Mouse (Mus musculus) kidney, adult 8-10 months (tissue): Measurements from ENCODE around the gene Ddx5.
A peak's percentile ranks its signal among the peaks of the same experiment; 100 is the strongest.
"Not testable (repeated sequence)": the region's sequence is repeated elsewhere in the genome, so short reads cannot be mapped to it uniquely, and the experiment has no call there.

Source experiments
- DNase-seq, 2 experiments: peaks; one replicate each; pipeline ENCODE4 v3.0.0; 2022

Ddx5 gene

GRCm38 (mm10) chr11:106788775-106789459 is at the start of gene Ddx5, which contains the start of gene Cep95:
Gene Ddx5 (minus strand): TSS chr11:106789185.
Gene Cep95 (plus strand): TSS chr11:106789252.
- peak; percentile 98 to 99 for DNase-seq

- DNase-seq: no peak
These were observed 39.1 kb upstream of the Ddx5 start for GRCm38 (mm10) chr11:106828079-106828478.

GRCm38 (mm10) chr11:106824403-106824802 is 35.4 kb upstream of the Ddx5 start:
- no peak for DNase-seq

GRCm38 (mm10) chr11:106823741-106824140 is 34.8 kb upstream of the Ddx5 start:
- no peak for DNase-seq

- no peak for DNase-seq
These were observed 33.9 kb upstream of the Ddx5 start for GRCm38 (mm10) chr11:106822911-106823310.

- DNase-seq: no peak
These were observed 33.5 kb upstream of the Ddx5 start for GRCm38 (mm10) chr11:106822491-106822890.

- DNase-seq: no peak
These were observed 32.4 kb upstream of the Ddx5 start for GRCm38 (mm10) chr11:106821397-106821796.

GRCm38 (mm10) chr11:106820972-106821371 is 32.0 kb upstream of the Ddx5 start:
- peak; percentile 64 to 68 for DNase-seq

- peak in 1 of 2 experiments; percentile 19 for DNase-seq
These were observed 31.3 kb upstream of the Ddx5 start for GRCm38 (mm10) chr11:106820252-106820651.

GRCm38 (mm10) chr11:106819595-106819994 is 30.6 kb upstream of the Ddx5 start:
- DNase-seq: no peak

- DNase-seq: peak; percentile 36 to 44
These were observed 29.4 kb upstream of the Ddx5 start for GRCm38 (mm10) chr11:106818341-106818740.

GRCm38 (mm10) chr11:106817808-106818207 is 28.8 kb upstream of the Ddx5 start:
- no peak for DNase-seq

- DNase-seq: no peak
These were observed 28.2 kb upstream of the Ddx5 start for GRCm38 (mm10) chr11:106817156-106817555.

GRCm38 (mm10) chr11:106816316-106816715 is 27.3 kb upstream of the Ddx5 start:
- DNase-seq: no peak

- DNase-seq: no peak
These were observed 26.8 kb upstream of the Ddx5 start for GRCm38 (mm10) chr11:106815761-106816160.

- no peak for DNase-seq
These were observed 26.3 kb upstream of the Ddx5 start for GRCm38 (mm10) chr11:106815331-106815730.

GRCm38 (mm10) chr11:106814601-106815320 is 25.8 kb upstream of the Ddx5 start:
- DNase-seq: peak; percentile 68 to 76

- peak; percentile 39 to 67 for DNase-seq
These were observed 23.6 kb upstream of the Ddx5 start for GRCm38 (mm10) chr11:106812410-106813136.

- not testable (repeated sequence) for DNase-seq
These were observed 18.5 kb upstream of the Ddx5 start for GRCm38 (mm10) chr11:106807442-106807841.

GRCm38 (mm10) chr11:106802069-106802627 is 13.2 kb upstream of the Ddx5 start:
- DNase-seq: no peak

GRCm38 (mm10) chr11:106795679-106796078 is 6.7 kb upstream of the Ddx5 start:
- no peak for DNase-seq

GRCm38 (mm10) chr11:106793846-106794245 is 4.9 kb upstream of the Ddx5 start:
- no peak for DNase-seq

- DNase-seq: no peak
These were observed 664 bp upstream of the Ddx5 start for GRCm38 (mm10) chr11:106789649-106790048.
